Mouse (Mus musculus) WW6 (cell line): ENCODE results near the gene Ccdc182.

Experiments
- DNase-seq: peaks from one replicate; pipeline ENCODE4 v3.0.0-alpha.2; 2013; ENCODE audit warnings: low read depth, low spot score

The Ccdc182 gene

DNA sequence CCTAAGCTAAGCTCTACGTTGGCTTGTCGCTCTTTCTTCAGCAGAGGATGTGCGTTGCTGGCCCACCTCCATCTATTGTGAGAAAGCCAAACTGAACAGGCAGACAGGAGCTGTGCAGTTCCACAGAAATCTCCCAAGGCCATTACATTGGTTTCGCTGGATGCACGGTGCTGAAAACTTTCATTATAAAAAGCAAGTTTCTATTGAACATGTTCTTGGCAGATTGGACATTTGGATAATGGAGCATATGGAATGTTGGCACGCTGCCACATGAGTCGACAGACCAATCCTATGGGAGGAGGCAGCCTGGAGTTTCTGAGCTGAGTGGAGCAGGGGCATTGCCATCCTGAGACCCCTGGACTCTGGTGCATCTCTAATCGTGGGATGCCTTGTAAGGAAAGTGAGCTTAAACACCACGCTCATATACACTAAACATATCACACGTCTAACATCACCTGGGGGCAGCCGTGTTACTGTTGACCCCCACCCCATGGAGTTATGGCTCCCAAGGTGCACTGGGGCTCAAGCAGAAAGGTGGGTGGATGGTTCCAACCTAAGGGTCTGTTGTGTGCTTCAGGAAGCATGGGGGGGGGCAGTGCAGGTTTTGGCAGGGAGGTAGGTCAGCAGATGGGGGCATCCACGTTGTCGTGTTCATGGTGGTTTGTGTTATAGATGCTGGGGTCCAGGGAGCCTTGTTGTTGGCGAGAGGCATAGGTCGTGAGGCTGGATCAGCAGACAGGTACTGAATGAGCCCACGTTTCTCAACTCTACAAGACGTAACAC, 35.1 kb downstream of the Ccdc182 start:
- no peak for DNase-seq

DNA sequence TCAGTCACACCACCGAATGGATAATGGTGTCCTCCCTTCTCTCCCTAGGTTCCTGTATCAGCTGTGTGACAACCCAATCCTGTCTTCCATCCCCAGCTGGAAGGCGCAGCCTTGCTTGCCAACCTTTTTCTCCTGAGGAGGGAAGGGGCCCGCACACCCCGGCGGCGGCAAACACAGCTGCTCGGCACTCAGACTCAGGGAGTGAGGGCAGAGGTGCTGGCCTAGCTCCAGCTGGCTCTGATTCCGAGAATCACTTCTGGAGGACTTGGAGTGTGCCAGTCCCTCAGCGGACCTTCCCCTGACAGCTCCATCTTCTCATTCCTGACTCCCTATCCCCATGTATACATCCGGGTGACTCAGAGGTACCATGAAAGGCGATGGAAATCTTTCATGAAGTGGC, 36.9 kb downstream of the Ccdc182 start:
- DNase-seq = no peak

- DNase-seq = no peak
Observed at GRCm38 (mm10) chr11:88331722-88332121, 37.9 kb downstream of the Ccdc182 start.

GRCm38 (mm10) chr11:88332309-88332934, 38.6 kb downstream of the Ccdc182 start:
- DNase-seq = no peak

DNA sequence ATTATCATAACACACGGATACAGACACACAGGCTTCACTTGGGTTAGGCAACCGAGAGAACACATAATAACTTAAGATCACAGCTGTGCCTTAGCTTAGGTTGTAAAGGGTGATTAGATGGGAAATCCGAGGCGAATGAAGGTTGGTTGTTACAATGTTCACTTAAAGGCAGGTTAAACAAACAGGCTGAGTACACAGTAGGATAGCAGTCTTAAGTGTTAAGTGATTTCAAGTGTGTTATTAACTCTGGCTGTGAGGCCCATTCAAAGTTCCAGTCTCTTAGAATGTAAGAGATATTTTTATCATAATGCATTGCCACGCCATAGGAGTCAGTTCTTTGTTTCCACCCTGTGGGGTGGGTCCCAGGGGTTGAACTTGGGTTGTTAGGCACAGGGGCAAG, 41.0 kb downstream of the Ccdc182 start:
- no peak for DNase-seq

- DNase-seq = no peak
Observed at GRCm38 (mm10) chr11:88337926-88338325, 44.1 kb downstream of the Ccdc182 start.
